Mouse (Mus musculus) myocyte (in vitro differentiated cells): ENCODE results near the gene Nt5dc2.

Source experiments
- E2F4 ChIP-seq: IDR thresholded peaks from one replicate; pipeline ENCODE4 v1.6.1; 2011; ENCODE audit warnings: mild to moderate bottlenecking, control low read depth, moderate library complexity; ENCODE audit not compliant: insufficient read depth
- MAX ChIP-seq: IDR thresholded peaks from one replicate; pipeline ENCODE4 v1.6.1; 2011; ENCODE audit warnings: low read depth, mild to moderate bottlenecking, control low read depth
- MYOD1 ChIP-seq, 3 experiments: IDR thresholded peaks; one replicate each; pipeline ENCODE4 v1.6.1; 2011; ENCODE audit warnings: control low read depth in 2 of 3, low read depth in 2 of 3, mild to moderate bottlenecking in 2 of 3, moderate library complexity in 1 of 3; ENCODE audit not compliant: insufficient read length in 2 of 3, control insufficient read depth in 1 of 3
- POLR2A ChIP-seq: IDR thresholded peaks from one replicate; pipeline ENCODE4 v1.6.1; 2011; ENCODE audit warnings: low read depth, mild to moderate bottlenecking, control low read depth, moderate library complexity; ENCODE audit not compliant: insufficient read length
- POLR2AphosphoS2 ChIP-seq: IDR thresholded peaks from one replicate; pipeline ENCODE4 v1.6.1; 2011; ENCODE audit warnings: low read depth, control low read depth; ENCODE audit not compliant: insufficient read length
- SRF ChIP-seq: IDR thresholded peaks from one replicate; pipeline ENCODE4 v1.6.1; 2011; ENCODE audit warnings: low read depth; ENCODE audit not compliant: control insufficient read depth, insufficient read length
- USF1 ChIP-seq: IDR thresholded peaks from one replicate; pipeline ENCODE4 v1.6.1; 2011; ENCODE audit warnings: low read depth, mild to moderate bottlenecking, control low read depth, moderate library complexity

DNA sequence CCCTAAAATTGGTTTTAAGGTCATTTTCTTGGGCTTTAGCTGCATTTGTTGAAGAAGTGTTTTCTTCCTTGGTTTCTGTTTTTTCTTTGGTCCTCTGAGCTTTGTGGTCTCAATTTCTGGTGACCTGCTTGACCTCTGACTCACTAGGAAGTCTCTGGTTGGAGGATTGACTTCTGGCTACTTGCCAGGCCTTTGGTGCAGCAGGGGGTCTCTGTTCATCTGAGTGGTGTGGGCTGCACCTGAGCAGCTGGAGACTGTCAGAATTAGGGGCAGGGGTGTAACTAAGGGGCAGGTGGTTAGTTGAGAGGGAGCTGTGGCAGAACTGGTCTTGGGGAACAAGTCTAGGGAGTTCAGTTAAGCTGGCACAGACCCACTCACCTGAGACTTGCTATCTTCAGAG, 49.7 kb upstream of the Nt5dc2 start:
- TF ChIP-seq USF1 (no peak), MYOD1 (IDR thresholded peaks at IDR 0.05; ENCODE audit: control insufficient read depth in 1 of 3, insufficient read length in 2 of 3, low read depth in 2 of 3) (peak in 2 of 3 experiments; percentile 51), POLR2A (no peak), POLR2AphosphoS2 (no peak), E2F4 (no peak), SRF (no peak), MAX (no peak)
